Mouse (Mus musculus) small intestine, adult 2 months (tissue): Measurements from ENCODE around the gene Nlrx1.

Source experiments
- CTCF ChIP-seq: fragments of 200-500 bp; IDR thresholded peaks from 2 replicates; pipeline ENCODE4 v1.5.1; 2012; ENCODE audit warnings: low read depth, mild to moderate bottlenecking, control low read depth, inconsistent platforms, low read length, moderate library complexity, mixed read lengths; ENCODE audit not compliant: insufficient replicate concordance, insufficient read length; ENCODE audit errors: extremely low read depth
- POLR2A ChIP-seq: fragments of 200-500 bp; IDR thresholded peaks from 2 replicates; pipeline ENCODE4 v1.6.1; 2012; ENCODE audit warnings: low read depth, mild to moderate bottlenecking, control low read depth, inconsistent platforms, low read length, moderate library complexity

DNA sequence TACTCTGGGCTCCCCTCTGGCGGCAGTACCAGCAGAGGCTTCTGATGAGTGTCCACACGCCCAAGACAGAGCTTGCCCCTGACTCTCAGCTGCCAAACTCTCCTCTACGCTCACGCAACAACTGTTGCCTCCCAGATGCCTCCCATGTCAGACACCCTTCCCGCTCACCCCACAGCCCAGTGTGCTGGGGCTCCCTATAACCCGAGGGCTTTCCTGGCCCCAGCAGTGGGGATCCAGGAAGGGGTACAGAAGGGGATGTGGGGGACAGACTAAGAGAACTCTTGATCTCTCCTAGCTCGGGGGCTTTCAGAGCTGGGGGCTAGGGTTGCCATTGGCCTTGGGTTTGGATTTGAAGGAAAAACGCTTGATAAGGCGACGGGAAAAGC, 42.3 kb upstream of the Nlrx1 start:
- TF ChIP-seq POLR2A (no peak), CTCF (no peak)
